Mouse (Mus musculus) telencephalon, adult 2 months (tissue): ENCODE measurements around the gene Pkd1l1.

Source experiments
- DNase-seq: peaks from one replicate; pipeline ENCODE4 v3.0.0-alpha.2; 2011; ENCODE audit warnings: low read depth, low spot score

The Pkd1l1 gene

DNA sequence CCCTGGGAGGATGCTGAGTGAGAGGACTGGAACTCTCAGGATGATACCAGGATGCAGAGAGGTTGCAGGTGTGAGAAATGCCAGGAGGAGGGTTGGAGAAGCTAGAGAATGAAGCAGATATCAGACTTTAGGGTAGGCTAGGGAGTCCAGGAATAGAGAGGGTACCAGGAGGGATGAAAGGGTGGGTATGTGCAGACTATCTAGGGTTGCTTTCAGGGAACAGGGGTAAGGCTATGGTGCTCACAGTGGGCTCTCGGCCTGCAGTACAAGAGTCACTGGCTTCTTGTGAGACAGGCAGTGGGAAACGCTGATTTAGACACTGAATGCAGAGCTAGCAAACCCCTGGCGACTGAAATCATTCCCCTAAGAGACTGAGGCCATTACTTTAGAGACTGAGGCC lies at the start of gene Pkd1l1:
Gene Pkd1l1, minus strand, starts transcription at position 101 of the 400 bp plus-strand sequence.
- no peak for DNase-seq

DNA sequence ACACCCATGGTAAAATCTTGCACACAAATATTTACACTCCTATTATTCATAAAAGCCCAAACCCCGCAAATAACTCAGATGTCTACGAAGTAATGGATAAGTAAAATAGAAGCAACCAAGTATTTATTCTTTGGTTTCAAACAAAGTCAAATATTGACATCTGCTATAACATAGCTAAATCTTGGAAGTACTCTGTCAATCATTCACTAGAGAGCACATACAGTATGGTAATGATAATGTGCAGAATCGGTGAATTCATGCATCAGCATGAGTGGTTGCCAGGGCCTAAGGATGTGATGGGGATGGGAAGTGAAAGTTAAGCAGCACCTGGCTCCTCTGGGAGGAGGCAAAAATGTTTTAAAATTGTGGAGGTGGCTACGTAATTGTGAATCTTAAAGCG lies 47.1 kb upstream of the Pkd1l1 start:
- no peak for DNase-seq

DNA sequence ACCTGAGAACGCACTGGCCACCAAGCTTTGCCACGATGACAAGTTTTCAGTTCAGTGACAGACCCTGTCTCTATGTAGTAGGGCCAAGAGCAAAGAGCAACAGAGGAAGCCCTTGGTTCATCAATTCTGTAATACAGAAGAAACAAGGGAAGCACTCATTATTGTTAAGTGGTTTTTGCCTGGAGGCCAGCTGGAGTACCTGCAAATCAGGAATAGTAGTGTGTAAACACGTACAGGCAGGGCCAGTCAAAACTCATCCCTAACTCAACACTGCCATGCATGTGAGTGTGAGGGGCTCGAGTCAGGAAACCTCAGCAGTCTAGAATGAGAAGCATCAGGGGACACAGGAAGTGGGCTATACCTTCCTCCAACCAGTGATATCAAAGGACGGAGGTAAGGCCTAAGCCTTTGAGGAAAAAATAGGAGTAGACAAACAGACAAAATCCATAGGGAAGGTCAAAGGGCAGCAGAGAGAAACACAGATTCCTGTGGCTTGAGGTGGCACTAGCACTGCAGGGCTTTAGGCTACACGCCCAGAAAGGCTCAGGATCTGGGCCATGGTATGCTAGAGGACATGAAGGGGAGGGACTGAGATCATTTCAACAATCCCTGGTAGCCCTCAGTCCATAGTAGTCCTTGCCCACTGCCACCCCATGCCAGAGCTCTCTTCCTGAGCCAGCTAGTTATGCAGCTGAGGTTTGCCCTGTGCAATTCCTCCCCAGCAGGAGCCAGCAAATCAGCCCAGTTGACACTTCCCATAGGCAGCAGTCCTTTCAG lies 45.6 kb upstream of the Pkd1l1 start:
- no peak for DNase-seq

GRCm38 (mm10) chr11:9014740-9015139 lies 41.7 kb upstream of the Pkd1l1 start:
- no peak for DNase-seq

DNA sequence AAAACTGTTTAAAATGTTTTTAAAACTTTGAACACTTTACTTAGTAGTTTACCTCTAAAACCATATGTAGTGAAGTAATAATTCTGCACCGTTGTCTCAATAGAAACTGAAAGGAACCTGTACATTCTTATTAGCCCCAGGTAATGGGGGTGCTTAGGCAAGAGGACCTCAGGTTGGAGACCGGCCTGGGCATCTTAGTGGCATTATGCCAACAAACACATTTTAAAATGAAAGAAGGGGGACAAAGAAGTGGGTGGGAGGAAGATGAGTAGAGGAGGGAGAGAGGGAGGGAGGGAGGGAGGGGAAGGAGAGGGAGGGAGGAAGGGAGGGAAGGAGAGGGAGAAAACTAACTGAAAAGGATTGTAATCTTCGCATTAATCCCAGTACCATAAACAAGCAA lies 38.3 kb upstream of the Pkd1l1 start:
- no peak for DNase-seq

DNA sequence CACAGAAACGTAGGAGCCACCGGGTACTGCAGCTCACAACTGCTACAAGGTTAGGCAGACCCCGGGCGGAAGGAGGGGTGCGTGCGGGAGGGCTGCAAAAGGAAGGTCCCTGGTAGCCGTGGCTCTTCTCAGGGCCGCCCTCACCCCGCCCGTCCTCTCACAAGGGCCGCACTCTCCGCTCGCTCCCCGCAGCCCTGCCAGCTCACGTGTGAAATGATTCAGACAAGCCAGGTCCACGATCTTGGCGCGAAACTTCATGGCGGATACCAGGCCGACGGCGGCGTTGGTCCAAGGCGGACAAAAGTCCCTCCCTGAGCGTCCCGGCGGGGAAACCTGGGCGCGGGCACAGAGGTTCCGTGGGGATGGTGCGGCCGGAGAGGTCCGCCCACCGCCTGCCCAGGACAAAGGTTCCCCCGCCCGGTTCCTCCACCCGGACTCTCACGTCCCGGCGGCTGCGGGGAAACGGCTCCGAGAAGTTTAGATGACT lies 37.8 kb upstream of the Pkd1l1 start, which contains the start of gene Hus1:
Gene Hus1, minus strand, starts transcription at position 339 of the 487 bp plus-strand sequence.
- DNase-seq: peak; percentile 61

DNA sequence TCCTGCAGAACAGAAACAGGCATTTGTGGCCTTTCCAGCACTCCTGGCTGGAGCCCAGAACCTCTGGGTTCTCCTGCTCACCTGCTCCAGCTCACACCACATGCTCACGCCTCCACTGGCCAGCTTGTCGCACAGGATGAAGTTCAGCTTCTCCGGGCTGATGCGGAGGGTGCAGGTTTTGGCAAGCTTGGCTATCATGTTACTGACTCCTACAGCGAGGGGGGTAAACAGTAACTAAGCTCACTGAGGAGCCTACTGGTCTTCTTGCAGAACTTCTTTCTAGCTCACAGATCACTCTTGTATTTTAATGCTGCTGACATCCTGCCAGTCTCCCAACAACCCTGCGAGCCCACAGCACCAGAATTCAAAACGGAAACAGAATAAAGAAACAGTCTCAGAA lies 37.4 kb upstream of the Pkd1l1 start:
- DNase-seq: peak; percentile 19

DNA sequence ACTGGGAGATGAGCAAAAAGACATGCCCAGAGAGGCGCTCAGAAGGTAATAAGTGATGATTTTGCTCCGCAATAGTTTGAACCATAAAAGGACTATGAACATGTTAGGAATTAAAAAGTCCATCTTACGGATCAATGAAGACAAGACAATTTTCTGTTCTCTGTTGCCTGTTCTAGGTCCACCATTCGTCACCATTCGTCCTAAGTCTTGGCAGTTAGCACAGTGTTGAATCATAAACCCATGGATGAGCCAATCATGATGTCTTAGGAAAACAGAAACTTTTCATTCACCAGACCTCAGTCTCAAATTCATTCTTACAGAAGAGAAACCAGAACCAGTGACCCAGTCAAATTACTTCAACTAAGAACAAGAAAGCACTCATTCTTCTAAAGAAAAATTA lies 35.7 kb upstream of the Pkd1l1 start:
- no peak for DNase-seq

DNA sequence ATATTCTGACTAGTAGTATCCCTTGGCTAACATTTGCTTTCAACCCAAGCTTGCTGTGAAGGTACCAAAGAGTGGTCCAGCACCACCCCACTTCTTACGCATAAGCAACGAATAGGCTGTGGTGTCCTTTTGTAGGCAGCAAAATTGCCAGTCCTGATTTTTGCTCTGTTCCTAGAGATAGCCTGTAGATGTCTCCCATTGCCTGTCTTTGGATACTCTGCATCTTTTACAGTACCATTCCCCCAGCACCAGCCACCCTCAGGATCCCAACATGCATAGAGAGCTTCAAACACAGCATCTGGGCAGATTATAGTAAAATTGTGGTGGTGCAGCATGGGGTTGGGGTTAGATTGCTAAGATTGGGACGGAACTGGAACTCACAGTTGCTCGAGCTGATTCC lies 15.0 kb upstream of the Pkd1l1 start:
- DNase-seq: no peak

DNA sequence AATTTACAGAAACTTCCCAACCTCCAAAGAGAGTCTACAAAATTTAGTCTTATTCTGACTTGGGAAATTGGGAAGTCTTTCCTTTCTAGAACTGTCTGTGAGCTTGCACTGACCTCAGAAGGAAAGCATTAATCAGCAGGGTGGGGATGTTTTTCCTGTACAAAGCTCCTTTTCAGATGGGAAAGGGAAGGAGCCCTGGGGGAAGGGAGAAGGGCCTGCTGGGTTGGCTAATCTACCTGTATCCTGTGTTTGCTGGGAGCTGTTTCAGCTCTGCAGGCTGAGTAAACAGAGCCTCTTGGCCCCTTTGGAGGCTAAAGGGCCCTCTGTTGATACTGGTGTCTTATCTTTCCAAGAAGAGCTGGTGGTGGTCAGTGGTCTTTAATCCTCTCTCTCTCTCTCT lies 13.0 kb upstream of the Pkd1l1 start:
- no peak for DNase-seq

DNA sequence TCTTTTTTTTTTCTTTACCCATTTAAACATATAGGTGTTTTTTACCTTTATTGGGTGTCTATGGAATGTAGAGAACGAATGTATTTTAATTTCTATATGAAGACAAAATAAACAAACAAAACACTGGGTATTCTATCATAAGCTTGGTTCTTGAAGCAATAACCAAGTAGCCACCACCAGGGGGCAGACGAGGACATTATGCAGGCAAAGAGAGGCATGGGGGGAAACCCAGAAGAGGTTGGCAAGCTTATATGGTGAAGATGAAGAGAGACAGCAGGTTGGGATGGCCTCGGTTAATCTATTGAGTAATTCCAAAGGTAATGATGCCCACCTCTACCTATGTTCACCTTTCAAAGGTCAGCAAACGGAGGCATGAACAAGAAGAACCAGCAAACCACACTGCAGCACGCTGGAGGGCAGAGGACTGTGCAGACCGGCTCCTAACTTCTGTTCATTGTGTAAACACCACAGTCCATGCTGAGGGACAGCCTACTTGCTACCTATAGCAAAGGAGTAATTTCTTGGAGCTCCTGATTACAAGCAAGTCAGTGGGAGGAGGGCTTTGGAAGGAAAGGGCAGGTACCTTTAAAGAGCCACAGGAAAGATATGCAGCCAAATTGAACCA lies 10.3 kb upstream of the Pkd1l1 start:
- peak; percentile 50 for DNase-seq

- DNase-seq: no peak
These were observed 5.1 kb upstream of the Pkd1l1 start for GRCm38 (mm10) chr11:8978154-8978553.

GRCm38 (mm10) chr11:8972093-8972492 lies 973 bp downstream of the Pkd1l1 start:
- no peak for DNase-seq

GRCm38 (mm10) chr11:8970509-8970908 lies 2.6 kb downstream of the Pkd1l1 start:
- no peak for DNase-seq

DNA sequence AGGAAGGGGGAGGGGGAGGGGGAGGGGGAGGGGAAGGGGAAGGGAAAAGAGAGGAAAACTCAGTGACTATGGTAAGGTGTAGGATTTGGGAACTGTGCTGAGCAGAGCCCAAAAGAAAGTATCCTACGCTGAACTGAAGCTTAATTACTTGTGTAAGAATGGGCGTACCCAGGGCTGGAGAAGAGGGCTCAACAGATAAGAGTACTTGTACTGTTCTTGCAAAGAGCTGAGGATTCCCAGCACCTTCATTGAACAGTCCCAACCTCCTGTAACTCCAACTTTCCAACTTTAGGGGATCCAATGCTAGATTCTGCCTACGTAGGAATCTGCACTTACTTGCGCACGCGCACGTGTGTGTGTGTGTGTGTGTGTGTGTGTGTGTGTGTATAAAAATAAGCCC lies 5.0 kb downstream of the Pkd1l1 start:
- DNase-seq: no peak

DNA sequence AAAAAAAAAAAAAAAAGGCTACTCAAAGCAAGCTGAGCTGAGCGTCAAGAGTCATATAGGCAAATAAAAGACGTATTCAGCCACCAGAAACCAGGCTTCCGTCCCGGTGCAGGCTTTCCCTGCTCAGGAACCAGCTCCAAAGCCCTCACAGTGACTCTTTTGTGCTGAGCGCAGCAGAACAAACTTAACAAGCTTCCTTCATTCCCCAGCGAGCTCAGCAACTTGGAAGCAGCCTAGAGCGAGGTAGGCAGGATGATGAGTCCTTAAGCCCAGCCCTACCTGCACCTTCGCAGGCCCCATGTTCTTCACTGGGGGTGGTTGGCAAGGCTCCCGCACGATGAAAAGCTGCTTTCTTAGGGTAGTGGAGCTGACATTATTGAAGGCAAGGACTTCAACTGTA lies 14.5 kb downstream of the Pkd1l1 start:
- DNase-seq: peak; percentile 15

DNA sequence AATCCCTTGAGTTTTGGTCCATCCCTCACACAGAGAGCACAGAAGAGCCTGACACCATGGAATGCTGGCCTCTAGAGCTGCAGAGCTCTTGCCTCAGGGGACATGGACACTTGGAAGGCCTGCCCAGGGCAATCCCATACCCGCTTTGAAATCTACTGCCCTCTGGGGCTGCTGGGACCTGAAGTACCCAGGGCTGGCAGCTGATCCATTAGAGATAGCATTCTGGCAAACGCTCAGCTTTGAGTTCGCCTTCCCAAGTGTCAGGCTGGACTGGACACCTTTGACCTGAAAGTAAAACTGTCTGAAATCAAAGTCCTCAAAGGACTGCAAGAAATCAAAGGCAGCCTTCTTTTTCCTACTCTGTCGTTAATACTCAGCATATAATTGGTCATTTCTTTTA lies 15.0 kb downstream of the Pkd1l1 start:
- DNase-seq: no peak

DNA sequence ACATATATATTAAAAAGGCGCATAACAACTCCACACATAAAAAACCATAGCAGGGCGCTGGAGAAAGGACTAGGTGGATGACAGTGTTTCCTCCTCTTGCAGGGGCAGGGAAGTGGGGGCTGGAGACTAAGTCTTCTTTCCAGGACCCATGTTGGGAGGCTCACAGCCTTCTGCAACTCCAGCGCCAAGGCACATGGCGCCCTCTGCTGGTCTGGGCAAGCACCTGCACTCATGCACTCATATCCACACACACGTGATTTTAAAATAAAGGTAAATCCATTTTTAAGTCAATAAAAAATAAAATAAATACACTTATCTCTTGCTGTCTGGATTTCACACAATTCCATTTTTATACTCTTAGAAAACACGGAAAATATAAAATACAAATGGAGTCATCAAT lies 16.0 kb downstream of the Pkd1l1 start:
- no peak for DNase-seq

DNA sequence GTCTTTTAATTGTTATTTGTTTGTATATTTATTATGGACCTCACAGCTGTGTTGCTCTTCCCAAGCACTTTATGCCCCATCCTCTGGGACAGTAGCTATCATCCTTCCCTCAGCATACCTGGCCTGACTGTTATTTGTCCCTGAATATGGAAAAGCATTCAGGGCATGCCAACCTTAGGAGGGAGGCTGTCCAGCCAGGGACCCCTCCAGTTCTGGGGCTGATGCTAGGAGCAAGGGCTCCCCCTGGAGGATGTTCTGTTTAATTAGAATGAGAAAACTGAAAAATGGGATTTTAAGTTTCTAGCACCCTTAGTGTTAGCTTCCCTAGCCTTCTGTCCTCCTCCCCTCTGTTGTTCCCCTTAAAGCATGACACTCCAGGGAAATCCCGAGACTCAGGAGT lies 17.4 kb downstream of the Pkd1l1 start:
- DNase-seq: no peak

GRCm38 (mm10) chr11:8949765-8950430 lies 23.2 kb downstream of the Pkd1l1 start:
- peak; percentile 28 for DNase-seq

DNA sequence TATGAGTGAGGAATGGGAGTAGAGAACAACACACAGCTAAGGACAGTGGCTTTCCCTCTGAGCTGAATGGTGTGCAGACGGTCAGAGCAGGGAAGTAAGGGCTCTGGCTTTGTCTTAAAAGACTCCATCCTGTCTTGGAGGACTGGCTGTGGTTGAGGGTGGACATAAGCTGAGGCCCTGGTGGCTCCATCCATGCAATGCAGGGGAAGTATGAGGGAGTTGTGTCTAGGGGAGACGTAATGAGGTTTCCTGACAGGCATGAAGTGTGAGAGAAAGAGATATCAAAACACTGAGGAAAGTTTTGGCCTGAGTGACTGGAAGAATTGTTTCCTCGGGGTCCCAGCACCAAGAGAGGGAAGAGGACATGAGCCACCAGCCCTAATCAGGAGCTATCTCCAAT lies 24.2 kb downstream of the Pkd1l1 start:
- no peak for DNase-seq

DNA sequence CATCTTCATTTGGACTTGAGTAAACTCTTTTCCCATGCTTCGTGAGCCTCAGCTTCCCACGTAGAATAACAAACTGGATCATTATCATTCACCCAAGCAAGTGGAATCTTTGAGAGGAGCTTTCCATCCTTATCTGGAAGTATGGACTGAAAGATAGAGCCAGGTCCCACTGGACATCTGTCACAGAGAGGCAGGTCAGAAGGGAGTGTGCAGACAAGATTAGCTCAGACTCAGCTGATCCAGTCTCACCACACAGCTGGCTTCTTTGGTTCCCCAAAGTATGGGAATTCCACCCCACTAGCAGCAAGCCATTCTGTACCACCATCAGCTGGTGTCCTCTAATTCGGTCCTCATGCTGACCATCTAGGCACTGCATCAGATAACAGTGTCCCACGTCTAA lies 29.0 kb downstream of the Pkd1l1 start:
- no peak for DNase-seq

- DNase-seq: no peak
These were observed 30.6 kb downstream of the Pkd1l1 start for GRCm38 (mm10) chr11:8942446-8942845.
